Mouse (Mus musculus) MEL-GATA-1-ER (cell line): ENCODE results near the gene Ddx27.
"Not testable (repeated sequence)": the region's sequence is repeated elsewhere in the genome, so short reads cannot be mapped to it uniquely, and the experiment has no call there.

ENCODE experiments used
- DNase-seq: peaks from one replicate; pipeline ENCODE4 v3.0.0-alpha.2; 2012; ENCODE audit warnings: low read depth; ENCODE audit errors: extremely low read depth

The Ddx27 gene

GRCm38 (mm10) chr2:167014702-167015381 is at the start of gene Ddx27:
Ddx27 (plus strand) TSS chr2:167015193.
- DNase-seq = peak; percentile 77

DNA sequence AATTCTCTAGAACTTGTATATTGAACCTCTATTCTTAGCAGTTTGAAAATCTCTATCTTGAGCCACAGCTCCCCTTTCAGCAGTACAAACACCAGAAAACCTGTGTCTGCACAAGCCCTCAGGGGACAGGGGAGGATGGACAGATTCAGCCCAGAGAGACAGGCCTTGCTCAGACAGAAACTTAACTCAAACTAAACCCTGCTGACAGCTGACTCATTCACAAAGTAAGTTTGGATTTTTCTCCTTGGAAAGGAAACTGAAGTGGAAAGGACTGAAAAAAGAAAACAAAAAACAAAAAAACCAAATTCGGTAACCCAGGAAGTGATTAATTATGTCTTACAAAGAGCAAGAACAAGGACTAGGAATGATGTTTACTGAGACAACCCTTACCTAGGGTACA is 41.8 kb upstream of the Ddx27 start:
- no peak for DNase-seq

GRCm38 (mm10) chr2:166974177-166974872 is 40.7 kb upstream of the Ddx27 start:
- no peak for DNase-seq

DNA sequence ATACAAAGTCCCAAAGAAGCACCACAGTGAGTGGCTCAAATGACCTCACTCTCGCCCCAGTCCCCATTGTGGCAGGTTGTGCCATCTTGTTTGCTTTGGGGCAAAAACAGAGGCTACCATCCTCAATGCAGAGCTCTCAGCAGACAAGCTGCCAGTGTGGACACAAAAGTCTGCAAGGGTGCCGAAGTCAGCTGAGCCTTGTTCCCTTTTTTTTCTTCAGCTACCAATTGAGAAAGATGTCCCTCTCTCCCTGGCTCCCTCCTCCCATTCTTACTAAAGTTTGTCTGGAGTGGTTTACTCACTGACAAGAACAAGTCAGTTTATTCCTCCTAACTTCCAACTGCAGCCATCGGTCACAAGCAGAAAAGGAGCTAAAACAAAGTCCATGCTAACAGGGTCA is 38.6 kb upstream of the Ddx27 start:
- DNase-seq = peak; percentile 36

DNA sequence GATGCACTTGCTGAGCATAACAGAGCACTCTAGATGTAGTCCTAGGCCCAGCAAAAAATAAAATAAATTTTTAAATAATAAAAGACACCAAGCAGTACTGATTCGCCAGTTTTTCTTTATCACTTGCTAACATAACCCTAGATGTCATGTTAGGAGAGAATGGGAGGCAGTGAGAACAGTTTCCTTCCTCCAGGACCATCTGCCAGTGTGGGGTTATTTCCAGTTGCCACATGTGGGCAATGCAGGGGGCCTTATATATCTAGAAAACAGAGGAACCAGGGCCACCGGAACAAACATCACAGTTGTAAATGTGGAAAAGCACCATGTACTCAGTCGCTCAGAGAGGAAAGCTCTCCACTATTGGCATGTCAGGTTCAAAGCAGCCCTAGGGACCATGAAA is 37.5 kb upstream of the Ddx27 start:
- no peak for DNase-seq

DNA sequence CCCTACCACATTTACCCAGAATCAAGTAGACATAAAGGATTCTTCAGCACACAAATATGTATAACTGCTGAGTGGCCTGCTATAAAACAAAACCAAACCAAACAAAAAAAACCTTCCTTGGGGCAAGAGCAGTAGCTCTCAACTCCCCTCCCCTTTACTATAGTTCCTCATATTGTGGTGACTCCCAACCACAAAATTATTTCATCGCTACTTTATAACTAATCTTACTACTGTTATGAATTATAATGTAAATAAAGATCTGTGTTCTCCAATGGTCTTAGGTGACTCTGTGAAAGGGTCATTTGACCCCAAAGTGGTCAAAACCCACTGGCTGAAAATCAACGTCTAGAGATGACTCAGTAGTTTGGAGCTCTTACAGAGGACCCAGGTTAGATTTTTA is 34.8 kb upstream of the Ddx27 start:
- DNase-seq = peak; percentile 57

DNA sequence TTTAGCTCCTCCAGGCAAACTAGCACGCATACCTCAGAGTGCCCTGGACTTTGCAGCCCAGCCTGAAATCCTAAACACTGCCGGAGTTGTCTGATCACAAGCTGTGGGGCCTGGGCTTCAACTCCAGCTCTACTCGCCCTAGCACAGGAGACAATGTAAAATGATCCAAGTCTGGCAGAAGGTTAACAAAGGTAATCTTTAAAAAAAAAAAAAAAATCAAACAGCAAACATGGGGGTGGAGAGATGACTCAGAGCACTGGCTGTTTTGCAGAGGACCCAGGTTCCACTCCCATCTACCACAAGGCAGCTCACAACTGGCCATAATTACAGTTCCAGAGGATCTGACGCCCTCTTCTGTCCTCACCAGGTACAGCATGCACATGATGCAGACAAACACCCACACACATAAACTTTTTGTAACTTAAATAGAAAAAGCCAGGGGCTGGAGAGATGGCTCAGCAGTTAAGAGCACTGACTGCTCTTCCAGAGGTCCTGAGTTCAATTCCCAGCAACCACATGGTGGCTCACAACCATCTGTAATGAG is 31.6 kb upstream of the Ddx27 start:
- DNase-seq = no peak

GRCm38 (mm10) chr2:166990861-166991260 is 24.1 kb upstream of the Ddx27 start:
- DNase-seq = no peak

DNA sequence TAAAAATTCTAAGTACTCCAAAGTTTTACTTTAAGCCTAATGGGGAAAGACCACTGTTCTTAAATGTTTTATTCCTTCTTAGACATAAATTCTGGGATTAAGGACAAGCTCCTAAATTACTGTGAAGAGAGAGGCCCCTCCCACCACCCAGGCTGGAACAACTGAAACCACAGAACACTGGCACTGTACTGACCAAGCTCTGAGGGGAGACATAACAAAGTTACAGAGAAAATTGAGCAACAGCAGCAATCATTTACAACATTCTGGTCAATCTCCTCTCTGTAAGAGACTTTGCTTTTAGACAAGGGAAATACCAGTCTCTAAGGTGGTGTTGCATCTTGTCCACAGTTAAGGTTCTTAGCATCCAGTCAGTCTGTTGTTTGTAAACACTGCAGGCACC is 23.0 kb upstream of the Ddx27 start:
- DNase-seq = no peak

DNA sequence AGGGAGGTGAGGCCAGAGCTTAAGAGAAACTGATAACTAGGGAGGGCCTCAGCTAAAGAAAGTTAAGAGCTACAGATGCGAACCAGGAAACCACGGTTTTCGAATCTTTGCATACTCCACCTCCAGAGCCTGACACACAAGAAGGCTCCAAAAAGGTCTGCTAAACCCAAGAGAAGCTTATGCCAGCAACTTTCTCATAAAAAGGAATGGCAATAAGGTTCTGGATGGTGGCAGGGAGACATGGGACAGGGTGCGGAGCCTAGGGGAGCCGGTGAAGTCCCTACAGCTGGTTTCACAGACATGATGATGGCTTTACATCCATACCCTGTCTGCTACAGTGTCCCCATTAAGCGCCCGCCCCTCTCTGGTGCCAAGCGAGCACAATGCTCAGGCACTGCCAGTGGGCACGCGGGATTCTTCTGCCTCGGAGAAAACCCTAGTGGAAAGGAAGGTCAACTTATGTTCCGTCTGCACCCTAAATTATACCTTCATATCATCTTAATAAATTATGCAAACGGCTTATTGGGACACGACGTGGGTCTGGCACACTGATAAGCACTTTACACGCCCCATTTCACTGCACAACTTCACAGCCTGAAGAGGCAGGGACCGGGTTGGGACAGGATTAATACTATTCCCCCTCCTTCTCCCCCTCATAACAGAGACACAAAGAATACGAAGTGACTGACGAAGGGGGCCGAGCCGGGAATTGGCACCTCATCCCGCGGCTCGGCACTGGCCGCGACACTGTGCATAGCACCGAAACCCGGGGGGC is 19.8 kb upstream of the Ddx27 start:
- peak; percentile 68 for DNase-seq

DNA sequence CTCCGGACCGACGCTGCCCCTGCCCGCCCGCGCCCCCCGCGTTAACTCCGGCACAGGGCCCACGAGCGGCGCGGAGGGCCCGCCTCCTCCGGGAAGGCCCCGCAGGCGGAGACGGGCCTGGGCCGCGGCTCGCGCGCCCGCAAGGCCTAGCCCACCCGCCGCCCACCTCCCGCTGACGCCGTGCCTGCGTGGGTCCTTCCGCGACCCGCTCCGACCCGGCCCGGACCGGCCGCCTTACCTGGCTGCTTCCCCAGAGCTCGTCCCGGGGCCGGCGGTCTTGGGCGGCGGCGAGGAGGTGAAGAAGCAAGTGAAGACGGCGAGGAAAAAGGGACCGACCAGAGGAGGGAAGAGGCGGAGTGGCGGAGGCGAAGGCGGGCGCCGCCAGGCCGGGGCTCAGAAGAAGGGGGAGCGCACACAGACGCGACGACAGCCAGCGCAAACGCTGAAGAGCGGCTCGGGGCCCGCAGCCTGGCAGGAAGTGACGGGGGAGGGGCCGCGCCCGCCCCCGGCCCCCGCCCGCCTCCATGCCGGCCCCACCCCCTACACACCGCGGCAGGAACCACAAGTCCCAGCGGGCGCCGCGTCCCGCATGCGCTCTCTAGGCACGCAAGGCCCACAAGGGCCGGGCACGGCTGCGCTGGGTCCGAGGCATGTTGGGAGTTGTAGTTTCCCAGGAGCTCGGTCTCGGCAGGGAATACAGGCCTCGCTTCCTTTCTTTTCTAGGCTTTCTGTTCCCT is 19.0 kb upstream of the Ddx27 start, which contains the start of gene Stau1:
Gene Stau1 (minus strand): TSS at position 504 of the 737 bp plus-strand sequence.
- DNase-seq = peak; percentile 86

GRCm38 (mm10) chr2:166996533-166996894 is 18.5 kb upstream of the Ddx27 start:
- no peak for DNase-seq

- DNase-seq = no peak
Observed at GRCm38 (mm10) chr2:167001486-167001885, 13.5 kb upstream of the Ddx27 start.

DNA sequence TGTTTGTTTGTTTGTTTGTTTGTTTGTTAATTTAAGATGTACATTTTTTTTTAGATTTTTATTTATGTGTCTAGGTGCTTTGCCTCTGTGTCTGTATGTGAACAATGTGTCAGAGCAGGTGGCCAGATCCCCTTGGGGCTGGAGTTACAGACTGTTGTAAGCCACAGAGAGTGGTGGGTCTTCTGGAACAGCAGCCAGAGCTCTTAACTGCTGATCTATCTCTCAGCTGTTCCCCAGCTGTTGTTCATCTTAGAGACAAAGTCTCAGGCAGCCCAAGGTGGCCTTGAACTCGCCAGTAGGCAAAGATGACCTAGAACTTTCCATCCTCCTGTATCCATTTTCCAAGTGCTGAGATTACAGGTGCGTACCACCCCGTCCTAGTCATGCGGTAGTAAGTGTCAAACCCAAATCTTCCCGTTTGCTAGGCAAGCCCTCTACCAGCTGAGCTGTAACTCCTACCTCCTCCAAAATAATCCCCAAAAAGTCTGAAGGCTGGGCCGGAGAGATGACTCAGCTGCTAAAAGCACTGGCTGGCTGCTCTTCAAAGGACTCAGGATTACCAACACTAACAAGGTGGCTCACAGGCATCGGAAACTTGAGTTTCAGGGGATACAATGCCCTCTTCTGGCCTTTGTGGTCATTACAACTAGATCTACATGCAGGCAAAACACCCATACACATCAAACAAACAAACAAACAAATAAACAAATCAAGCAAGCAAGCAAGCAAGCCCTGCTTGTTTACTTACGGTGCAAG is 10.7 kb upstream of the Ddx27 start:
- peak; percentile 56 for DNase-seq

GRCm38 (mm10) chr2:167006355-167006754 is 8.6 kb upstream of the Ddx27 start:
- no peak for DNase-seq

GRCm38 (mm10) chr2:167007001-167007491 is 7.9 kb upstream of the Ddx27 start:
- DNase-seq = no peak

GRCm38 (mm10) chr2:167007565-167007964 is 7.4 kb upstream of the Ddx27 start:
- not testable (repeated sequence) for DNase-seq

DNA sequence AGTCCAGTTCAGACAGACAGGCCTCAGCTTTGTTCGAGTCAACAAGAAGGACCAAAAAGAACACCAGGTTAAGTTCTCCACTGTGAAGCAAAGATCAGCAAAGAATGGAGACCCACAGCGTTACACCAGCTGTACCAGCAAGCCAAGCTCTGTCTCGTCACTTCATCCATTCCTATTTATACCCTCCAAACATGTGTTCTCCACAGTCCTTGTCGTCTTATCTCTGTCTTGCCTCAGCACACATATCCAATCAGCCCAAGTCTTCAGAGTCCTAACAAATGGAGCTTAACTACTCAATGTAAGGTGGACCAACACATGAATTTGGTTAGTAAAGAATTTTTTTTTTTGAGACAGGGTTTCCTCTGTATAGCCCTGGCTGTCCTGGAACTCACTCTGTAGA is 5.5 kb upstream of the Ddx27 start:
- no peak for DNase-seq

DNA sequence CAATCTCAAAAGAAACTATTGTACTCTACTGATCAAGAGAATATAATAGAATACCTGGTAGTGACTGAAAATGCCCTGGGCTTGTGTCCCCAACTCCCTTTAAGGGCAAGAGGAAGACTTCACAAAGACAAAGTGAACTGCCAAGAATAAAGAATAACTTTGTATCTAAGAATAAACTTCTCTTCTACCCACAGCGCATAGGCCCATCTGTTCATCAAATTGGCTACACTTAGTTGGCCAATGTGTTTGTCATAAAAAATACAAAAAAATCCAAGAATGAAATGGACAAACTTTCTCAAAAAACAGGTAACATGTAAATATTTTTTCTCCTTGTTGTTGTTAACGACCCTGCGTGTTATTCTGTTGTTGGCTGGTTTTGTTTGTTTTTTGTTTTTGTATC is 4.4 kb upstream of the Ddx27 start:
- no peak for DNase-seq

DNA sequence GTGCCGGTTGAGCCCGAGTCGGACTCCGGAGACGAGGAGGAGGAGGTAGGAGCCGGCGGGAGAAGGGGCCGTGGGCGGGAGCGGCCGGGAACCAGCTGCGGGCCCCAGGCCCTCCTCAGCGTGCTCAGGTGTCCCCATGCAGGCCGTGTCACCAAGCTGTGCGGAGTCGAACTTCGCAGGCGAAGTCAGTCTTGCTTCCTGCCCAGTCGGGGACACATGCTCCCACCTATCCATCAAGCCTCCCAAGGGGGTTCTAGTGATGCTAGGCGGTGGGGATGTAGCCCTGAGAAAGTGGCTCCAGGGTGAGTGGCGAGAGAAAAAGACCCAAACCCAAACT is 357 bp downstream of the Ddx27 start:
- DNase-seq = no peak

DNA sequence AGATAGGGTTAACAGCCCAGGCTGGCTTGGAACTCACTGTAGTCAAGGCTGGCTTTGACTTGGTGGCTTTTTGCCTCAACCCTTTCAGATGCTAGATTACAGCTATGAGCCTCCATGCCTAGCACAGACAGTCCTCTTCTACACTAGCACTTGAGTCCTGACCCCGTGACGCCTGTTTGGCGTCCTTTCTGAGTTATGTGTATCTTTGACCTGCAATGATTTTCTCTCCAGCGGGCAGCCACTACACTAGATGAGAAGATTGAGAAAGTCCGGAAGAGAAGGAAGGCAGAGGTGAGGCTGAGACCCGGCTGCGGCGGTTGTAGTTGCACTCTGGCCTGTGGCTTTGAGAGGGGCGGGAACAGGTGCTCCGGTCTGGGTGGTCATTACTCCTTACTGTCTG is 4.4 kb downstream of the Ddx27 start:
- DNase-seq = no peak
